Mouse (Mus musculus): ENCODE results near the gene Tmem132d. TPM values are rescaled to one million over a fixed set of nuclear protein-coding genes. Genes with fewer than 3 reads are reported as not detected.
"Not testable (repeated sequence)": the region's sequence is repeated elsewhere in the genome, so short reads cannot be mapped to it uniquely, and the experiment has no call there.

Tmem132d gene
- polyA plus RNA-seq, 1 experiment from 2014 or later, result 0.57 TPM

- Histone ChIP-seq H3K9me3 (replicated peaks) (no peaks in the 10 kb centered on the region), H3K27ac (no peak overlapping the region), H3K36me3 (ENCODE audit: poor library complexity, severe bottlenecking) (no peaks in the 10 kb centered on the region), H3K9ac (no peak overlapping the region), H3K4me3 (no peak overlapping the region), H3K27me3 (no peaks in the 10 kb centered on the region), H3K4me1 (no peaks in the 10 kb centered on the region), H3K4me2 (no peak overlapping the region)
- WGBS, result 87% methylated on average over 12 of the region's 12 CpGs
- ATAC-seq, result no peak
Measured at GRCm38 (mm10) chr5:127806850-127807249, 626.0 kb downstream of the Tmem132d start.

DNA sequence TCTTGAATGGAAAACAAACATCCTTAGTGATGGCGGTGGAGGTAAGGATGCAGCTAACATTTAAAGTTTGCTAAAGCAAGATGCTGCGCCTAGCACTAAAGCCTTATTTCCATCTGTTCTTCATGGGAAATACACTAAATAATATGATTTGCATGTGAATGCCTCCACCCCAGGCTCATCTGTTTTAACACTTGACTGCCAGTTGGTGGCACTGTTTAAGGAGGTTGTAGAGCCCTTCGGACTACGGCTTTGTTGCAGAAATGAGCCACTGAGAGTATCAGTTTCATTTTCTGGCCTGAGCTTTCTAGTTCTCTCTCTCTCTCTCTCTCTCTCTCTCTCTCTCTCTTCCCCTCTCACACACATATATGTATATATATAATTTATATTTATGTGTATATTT is 632.0 kb downstream of the Tmem132d start:
- H3K9ac ChIP-seq, result no peak overlapping the region
- H3K36me3 ChIP-seq (ENCODE audit: poor library complexity, severe bottlenecking), result no peaks in the 10 kb centered on the region
- no peak for ATAC-seq
- WGBS, result 46% methylated on average over 4 of the region's 4 CpGs
- no peaks in the 10 kb centered on the region for H3K9me3 ChIP-seq (replicated peaks)
- H3K27me3 ChIP-seq, result no peaks in the 10 kb centered on the region
- no peak overlapping the region for H3K4me2 ChIP-seq
- H3K27ac ChIP-seq, result no peak overlapping the region
- no peak overlapping the region for H3K4me3 ChIP-seq
- no peaks in the 10 kb centered on the region for H3K4me1 ChIP-seq

GRCm38 (mm10) chr5:127781221-127781620 is 651.7 kb downstream of the Tmem132d start:
- WGBS, result 73% methylated on average over 5 of the region's 5 CpGs
- Histone ChIP-seq H3K4me1 (no peaks in the 10 kb centered on the region), H3K9me3 (replicated peaks) (peaks cover 9% of the 10 kb centered on the region; the same call in 1 of the 2 replicates), H3K4me3 (no peak overlapping the region), H3K36me3 (ENCODE audit: poor library complexity, severe bottlenecking) (no peaks in the 10 kb centered on the region), H3K9ac (no peak overlapping the region), H3K27me3 (no peaks in the 10 kb centered on the region), H3K4me2 (no peak overlapping the region), H3K27ac (no peak overlapping the region)
- ATAC-seq, result no peak

DNA sequence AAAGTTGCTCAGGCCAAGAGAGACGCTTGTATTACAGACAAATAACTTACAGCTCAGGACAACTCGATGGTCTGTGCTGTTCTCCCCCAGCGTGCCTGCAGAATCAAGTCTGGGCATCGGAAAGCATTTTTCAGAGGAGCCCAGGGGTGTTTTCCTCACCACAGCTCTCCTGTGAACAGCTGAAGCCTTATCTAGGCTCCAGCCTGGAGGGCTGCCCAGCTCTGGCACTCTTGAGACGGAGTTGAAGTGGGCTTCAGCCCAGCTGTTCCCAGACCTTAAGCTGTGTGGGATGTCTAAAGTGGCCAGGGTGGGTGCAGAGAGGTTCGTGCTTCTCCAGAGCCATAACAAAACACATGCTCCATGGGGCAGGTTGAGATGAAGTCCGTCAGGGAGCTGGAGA is 657.1 kb downstream of the Tmem132d start:
- Histone ChIP-seq H3K27me3 (no peaks in the 10 kb centered on the region), H3K4me3 (no peak overlapping the region), H3K4me2 (no peak overlapping the region), H3K4me1 (no peaks in the 10 kb centered on the region), H3K9me3 (replicated peaks) (peaks cover 9% of the 10 kb centered on the region; the same call in 1 of the 2 replicates), H3K36me3 (ENCODE audit: poor library complexity, severe bottlenecking) (no peaks in the 10 kb centered on the region), H3K27ac (no peak overlapping the region), H3K9ac (no peak overlapping the region)
- WGBS, result 79% methylated on average over 7 of the region's 7 CpGs
- ATAC-seq, result no peak

GRCm38 (mm10) chr5:127758576-127758975 is 674.3 kb downstream of the Tmem132d start:
- no peak overlapping the region for H3K27ac ChIP-seq
- no peak overlapping the region for H3K4me2 ChIP-seq
- 74% methylated on average over 4 of the region's 4 CpGs for WGBS
- no peaks in the 10 kb centered on the region for H3K27me3 ChIP-seq
- no peaks in the 10 kb centered on the region for H3K9me3 ChIP-seq (replicated peaks)
- no peaks in the 10 kb centered on the region for H3K36me3 ChIP-seq (ENCODE audit: poor library complexity, severe bottlenecking)
- ATAC-seq, result no peak
- H3K9ac ChIP-seq, result no peak overlapping the region
- H3K4me1 ChIP-seq, result peaks cover 5% of the 10 kb centered on the region; the same call in 1 of the 2 replicates
- H3K4me3 ChIP-seq, result no peak overlapping the region

GRCm38 (mm10) chr5:127756671-127757423 is 676.0 kb downstream of the Tmem132d start:
- Histone ChIP-seq H3K4me3 (no peak overlapping the region), H3K9ac (no peak overlapping the region), H3K4me1 (peaks cover 9% of the 10 kb centered on the region), H3K27me3 (no peaks in the 10 kb centered on the region), H3K27ac (no peak overlapping the region), H3K9me3 (replicated peaks) (no peaks in the 10 kb centered on the region), H3K4me2 (no peak overlapping the region), H3K36me3 (ENCODE audit: poor library complexity, severe bottlenecking) (no peaks in the 10 kb centered on the region)
- ATAC-seq, result no peak
- 85% methylated on average over 4 of the region's 4 CpGs for WGBS

DNA sequence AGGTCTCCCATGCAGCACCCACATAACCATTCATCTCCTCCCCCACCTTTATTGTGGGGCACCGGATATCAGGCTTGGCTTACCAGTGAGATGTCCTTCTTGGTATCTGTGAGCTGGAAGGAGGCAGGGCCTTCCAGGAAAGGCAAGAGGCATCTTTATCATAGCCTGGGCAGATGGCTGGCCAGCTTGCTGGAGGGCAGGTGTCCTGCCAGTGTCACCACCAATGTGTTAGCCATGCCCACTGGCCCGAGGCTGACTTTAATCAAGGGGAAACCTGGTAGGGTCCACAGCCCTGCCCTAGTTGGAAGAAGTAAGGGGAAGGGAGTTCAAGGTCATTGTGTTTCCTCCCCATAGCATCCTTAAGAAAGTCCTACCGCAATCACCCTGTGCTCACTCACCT is 676.9 kb downstream of the Tmem132d start:
- no peak for ATAC-seq
- Histone ChIP-seq H3K27ac (peak overlapping the region; percentile 32; the same call in 1 of the 2 replicates), H3K27me3 (no peaks in the 10 kb centered on the region), H3K4me1 (peaks cover 17% of the 10 kb centered on the region), H3K9me3 (replicated peaks) (no peaks in the 10 kb centered on the region), H3K4me2 (no peak overlapping the region), H3K9ac (no peak overlapping the region), H3K36me3 (ENCODE audit: poor library complexity, severe bottlenecking) (no peaks in the 10 kb centered on the region), H3K4me3 (no peak overlapping the region)
- 88% methylated on average over 3 of the region's 3 CpGs for WGBS

DNA sequence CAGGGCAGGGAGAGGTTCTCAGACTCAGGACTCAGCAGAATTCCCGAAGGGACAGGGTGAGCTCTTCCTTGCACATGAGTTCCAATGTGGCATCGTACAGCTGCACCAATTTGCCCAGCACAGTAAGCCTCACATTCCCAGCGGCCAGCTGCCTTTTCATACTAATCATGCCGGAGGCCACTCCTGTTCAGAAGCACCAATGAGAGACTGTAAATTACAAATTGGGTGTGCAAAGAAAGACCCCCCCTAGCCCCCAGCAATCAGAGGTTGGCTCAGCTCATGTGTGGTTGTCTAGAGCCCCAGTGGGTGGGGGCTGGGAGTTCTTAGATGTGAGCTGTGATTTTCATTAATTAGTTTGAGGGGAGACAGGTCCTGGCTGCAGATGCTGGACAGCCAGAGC is 677.3 kb downstream of the Tmem132d start:
- Histone ChIP-seq H3K4me1 (peaks cover 22% of the 10 kb centered on the region), H3K4me2 (no peak overlapping the region), H3K27ac (peak overlapping the region; percentile 32), H3K36me3 (ENCODE audit: poor library complexity, severe bottlenecking) (no peaks in the 10 kb centered on the region), H3K9ac (no peak overlapping the region), H3K4me3 (no peak overlapping the region), H3K9me3 (replicated peaks) (no peaks in the 10 kb centered on the region), H3K27me3 (no peaks in the 10 kb centered on the region)
- peak; percentile 59; the same call in 1 of the 2 replicates for ATAC-seq
- WGBS, result 40% methylated on average over 4 of the region's 4 CpGs

DNA sequence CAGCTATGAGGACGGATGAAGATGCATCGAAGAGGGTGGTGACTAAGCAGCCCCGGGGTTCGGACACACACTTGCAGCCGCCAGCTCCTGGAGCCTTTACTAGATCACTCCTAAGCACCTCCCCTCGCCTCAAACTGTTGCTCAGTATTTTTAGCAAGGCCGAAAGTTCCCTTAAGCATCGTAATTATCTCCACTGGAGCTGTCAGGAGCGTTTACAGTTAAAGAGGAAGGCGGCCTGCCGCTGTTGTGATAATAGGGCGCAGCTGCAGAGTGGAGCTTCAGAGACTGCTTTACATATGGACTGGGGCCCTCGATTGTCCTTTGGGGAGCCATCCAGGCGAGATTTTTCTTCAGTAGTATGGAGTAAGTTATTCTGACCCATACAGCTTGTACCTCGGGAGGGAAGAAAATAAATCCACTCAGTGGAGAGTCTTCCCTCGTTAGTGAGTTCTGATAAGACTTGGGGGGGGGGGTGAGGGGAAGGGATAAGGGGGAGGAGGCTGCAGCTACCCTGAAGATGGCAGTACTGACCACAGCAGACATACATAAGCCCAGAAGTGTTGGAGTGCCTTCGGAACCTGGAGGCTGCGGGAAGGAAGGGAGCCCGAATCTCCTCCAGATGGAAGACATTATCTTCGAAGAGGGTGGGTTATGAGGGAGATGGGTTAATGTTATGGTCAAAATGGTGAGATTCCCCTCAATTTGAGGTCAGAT is 681.5 kb downstream of the Tmem132d start:
- Histone ChIP-seq H3K27ac (peak overlapping the region; percentile 44; the same call in 1 of the 2 replicates), H3K9ac (no peak overlapping the region), H3K36me3 (ENCODE audit: poor library complexity, severe bottlenecking) (no peaks in the 10 kb centered on the region), H3K4me1 (peaks cover 22% of the 10 kb centered on the region), H3K9me3 (replicated peaks) (no peaks in the 10 kb centered on the region), H3K27me3 (no peaks in the 10 kb centered on the region), H3K4me3 (no peak overlapping the region), H3K4me2 (peak overlapping the region; percentile 25)
- peak; percentile 78; the same call in 1 of the 2 replicates for ATAC-seq
- WGBS, result 24% methylated on average over 20 of the region's 20 CpGs

DNA sequence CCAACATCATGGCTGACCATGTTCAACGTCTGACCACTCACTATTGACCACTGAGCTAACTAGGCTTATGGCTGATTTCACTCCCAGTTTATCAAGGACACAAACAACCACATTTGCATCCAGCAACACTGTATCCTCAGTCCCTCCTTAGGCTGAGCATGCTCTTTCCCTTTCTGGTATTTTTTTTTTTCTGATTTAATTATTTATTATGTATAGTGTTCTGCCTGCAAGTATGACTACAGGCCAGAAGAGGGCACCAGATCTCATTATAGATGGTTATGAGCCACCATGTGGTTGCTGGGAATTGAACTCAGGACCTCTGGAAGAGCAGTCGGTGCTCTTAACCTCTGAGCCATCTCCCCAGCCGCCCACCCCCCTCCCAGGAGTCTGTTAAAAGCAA is 683.3 kb downstream of the Tmem132d start:
- not testable (repeated sequence) for H3K36me3 ChIP-seq (ENCODE audit: poor library complexity, severe bottlenecking); H3K27me3 ChIP-seq; H3K27ac ChIP-seq; H3K4me2 ChIP-seq; ATAC-seq; H3K4me3 ChIP-seq; H3K9me3 ChIP-seq (replicated peaks); H3K9ac ChIP-seq
- 89% methylated on average over 3 of the region's 3 CpGs for WGBS
- peaks cover 16% of the 10 kb centered on the region for H3K4me1 ChIP-seq

DNA sequence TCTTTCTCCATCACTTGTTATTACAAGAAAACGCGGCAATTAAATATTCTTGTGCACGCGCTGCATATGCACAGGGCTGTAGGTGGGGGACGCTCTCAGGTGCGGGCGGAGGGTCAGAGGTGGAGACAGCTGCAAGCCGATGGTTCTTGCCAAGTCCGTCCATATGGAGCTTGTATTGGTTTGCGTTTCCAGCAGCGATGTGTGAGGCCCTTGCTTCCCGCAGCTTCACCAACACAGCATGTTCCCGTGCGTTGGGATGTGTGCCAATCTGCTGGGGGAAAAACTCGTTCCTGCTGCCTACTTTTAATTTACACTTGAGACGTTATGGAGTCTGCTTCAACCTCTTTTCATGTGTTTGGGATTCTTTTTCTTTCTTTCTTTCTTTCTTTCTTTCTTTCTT is 691.5 kb downstream of the Tmem132d start:
- 0 out of 2 replicates have a peak, but pooled peaks have one; percentile 16 for ATAC-seq
- Histone ChIP-seq H3K27me3 (no peaks in the 10 kb centered on the region), H3K4me1 (no peaks in the 10 kb centered on the region), H3K9ac (no peak overlapping the region), H3K9me3 (replicated peaks) (no peaks in the 10 kb centered on the region), H3K36me3 (ENCODE audit: poor library complexity, severe bottlenecking) (no peaks in the 10 kb centered on the region), H3K4me3 (no peak overlapping the region), H3K4me2 (0 out of 2 replicates have a peak overlapping the region, but pooled peaks have one; percentile 14), H3K27ac (no peak overlapping the region)
- 74% methylated on average over 16 of the region's 16 CpGs for WGBS
